In genomic region chr11:95587423-95587951, GRCm38 (mm10) we compare ENCODE assay signal across 8 mouse cellular contexts. TPM values are rescaled to one million over a fixed set of nuclear protein-coding genes. Genes with fewer than 3 reads are reported as not detected.
A peak's percentile ranks its signal among the peaks of the same experiment; 100 is the strongest.
DNase-seq lines count a peak whose midpoint lies in the region; ATAC-seq and TF ChIP-seq lines count a peak whose summit lies in the region.

Ngfr (minus strand) TSS chr11:95587735.

- no peak within 1 kb of the TSS for H3K27ac ChIP-seq in kidney, adult 2 months (ENCODE audit: insufficient read depth, low read depth, low read length)
- no peak within 1 kb of the TSS for H3K27ac ChIP-seq in forebrain, embryonic 15.5 days (replicated peaks)
- no peak within 1 kb of the TSS for H3K27ac ChIP-seq in intestine, embryonic 15.5 days
- no peak within 1 kb of the TSS for H3K27ac ChIP-seq in liver, embryonic 13.5 days
- H3K27ac ChIP-seq in neural tube, embryonic 13.5 days (replicated peaks), result peak within 1 kb of the TSS; percentile 85

- peak within 1 kb of the TSS; percentile 24 for H3K9ac ChIP-seq in forebrain, embryonic 15.5 days (replicated peaks)
- H3K9ac ChIP-seq in intestine, embryonic 15.5 days, result peak within 1 kb of the TSS; percentile 47
- no peak within 1 kb of the TSS for H3K9ac ChIP-seq in liver, embryonic 13.5 days
- H3K9ac ChIP-seq in neural tube, embryonic 13.5 days, result peak within 1 kb of the TSS; percentile 81

- H3K4me1 ChIP-seq in kidney, adult 2 months (ENCODE audit: control insufficient read depth, insufficient read depth, low read length), result peaks cover 11% of the 10 kb centered on the region; the same call in 1 of the 2 replicates
- H3K4me1 ChIP-seq in forebrain, embryonic 15.5 days, result peaks cover 31% of the 10 kb centered on the region
- H3K4me1 ChIP-seq in intestine, embryonic 15.5 days (replicated peaks), result peaks cover 34% of the 10 kb centered on the region
- 0 out of 2 replicates have a peak, but pooled peaks cover 20% of the 10 kb centered on the region for H3K4me1 ChIP-seq in liver, embryonic 13.5 days (replicated peaks)
- H3K4me1 ChIP-seq in neural tube, embryonic 13.5 days (replicated peaks), result peaks cover 64% of the 10 kb centered on the region

- peak; percentile 60 for DNase-seq in kidney, adult 2 months
- DNase-seq in kidney, adult 11 months, result no peak
- DNase-seq in brain, adult 2 months (ENCODE audit: low read depth, low spot score), result peak; percentile 81
- no peak for DNase-seq in liver, embryonic 13.5 days
- DNase-seq in c-Kit-positive CD71-positive TER-119-positive erythroid progenitor cells, embryonic 14.5 days (ENCODE audit: low spot score), result no peak

- WGBS in kidney, adult 2 months, result 1% methylated on average over 39 of the region's 39 CpGs
- under 1% methylated on average over 37 of the region's 39 CpGs for WGBS in forebrain, embryonic 15.5 days
- WGBS in intestine, embryonic 15.5 days, result under 1% methylated on average over 31 of the region's 39 CpGs
- 2% methylated on average over 32 of the region's 39 CpGs for WGBS in liver, embryonic 13.5 days (ENCODE audit: insufficient replicate concordance)
- WGBS in neural tube, embryonic 13.5 days, result under 1% methylated on average over 36 of the region's 39 CpGs

- H3K27me3 ChIP-seq in kidney, adult 2 months (replicated peaks; ENCODE audit: control insufficient read depth, insufficient read depth, low read length), result no peaks in the 10 kb centered on the region
- H3K27me3 ChIP-seq in forebrain, embryonic 15.5 days, result peaks cover 61% of the 10 kb centered on the region
- H3K27me3 ChIP-seq in intestine, embryonic 15.5 days (replicated peaks), result peaks cover 61% of the 10 kb centered on the region
- H3K27me3 ChIP-seq in liver, embryonic 13.5 days, result peaks cover 96% of the 10 kb centered on the region
- H3K27me3 ChIP-seq in neural tube, embryonic 13.5 days, result peaks cover 45% of the 10 kb centered on the region

- peak within 1 kb of the TSS; percentile 29; the same call in 1 of the 2 replicates for H3K4me3 ChIP-seq in kidney, adult 2 months (ENCODE audit: insufficient read depth, low read depth, low read length)
- peak within 1 kb of the TSS; percentile 38 for H3K4me3 ChIP-seq in forebrain, embryonic 15.5 days
- peak within 1 kb of the TSS; percentile 40 for H3K4me3 ChIP-seq in intestine, embryonic 15.5 days (replicated peaks)
- peak within 1 kb of the TSS; percentile 38 for H3K4me3 ChIP-seq in liver, embryonic 13.5 days (replicated peaks)
- peak within 1 kb of the TSS; percentile 53 for H3K4me3 ChIP-seq in neural tube, embryonic 13.5 days

- no peaks in the 10 kb centered on the region for H3K9me3 ChIP-seq in forebrain, embryonic 15.5 days
- H3K9me3 ChIP-seq in intestine, embryonic 15.5 days, result no peaks in the 10 kb centered on the region
- no peaks in the 10 kb centered on the region for H3K9me3 ChIP-seq in liver, embryonic 13.5 days (replicated peaks)
- no peaks in the 10 kb centered on the region for H3K9me3 ChIP-seq in neural tube, embryonic 13.5 days

- H3K36me3 ChIP-seq in kidney, adult 2 months (ENCODE audit: control insufficient read depth, insufficient read depth, low read length), result no peaks in the 10 kb centered on the region
- H3K36me3 ChIP-seq in forebrain, embryonic 15.5 days, result no peaks in the 10 kb centered on the region
- H3K36me3 ChIP-seq in intestine, embryonic 15.5 days, result no peaks in the 10 kb centered on the region
- H3K36me3 ChIP-seq in liver, embryonic 13.5 days, result no peaks in the 10 kb centered on the region
- H3K36me3 ChIP-seq in neural tube, embryonic 13.5 days, result no peaks in the 10 kb centered on the region

- peak; percentile 82 for ATAC-seq in forebrain, embryonic 15.5 days (replicated peaks)
- peak; percentile 74 for ATAC-seq in intestine, embryonic 15.5 days
- ATAC-seq in liver, embryonic 13.5 days (ENCODE audit: low read depth), result no peak
- ATAC-seq in neural tube, embryonic 13.5 days (ENCODE audit: low read depth), result peak; percentile 79

- no peak for TF ChIP-seq POLR2A in kidney, adult 2 months (IDR thresholded peaks at IDR 0.05; ENCODE audit: low read depth, low read length)

- H3K4me2 ChIP-seq in forebrain, embryonic 15.5 days (replicated peaks), result peak within 1 kb of the TSS; percentile 50
- peak within 1 kb of the TSS; percentile 88 for H3K4me2 ChIP-seq in intestine, embryonic 15.5 days (replicated peaks)
- peak within 1 kb of the TSS; percentile 38 for H3K4me2 ChIP-seq in liver, embryonic 13.5 days
- H3K4me2 ChIP-seq in neural tube, embryonic 13.5 days, result peak within 1 kb of the TSS; percentile 80

- TF ChIP-seq CTCF in kidney, adult 2 months (conservative IDR thresholded peaks at IDR 0.05; ENCODE audit: insufficient read depth, insufficient read length, low read depth, low read length), result no peak

RNA-seq across cellular contexts. Expression of gene Ngfr, which starts in this region (rescaled TPM):
- polyA plus RNA-seq in kidney, adult 2 months (2012; rRNA removed), result 5.7 and 6.6 TPM in 2 replicates
- polyA plus RNA-seq in forebrain, embryonic 15.5 days (2015; fragmentation: Nextera tagmentation; extraction: Ambion mirVana), result 6.1 and 7.9 TPM in 2 replicates
- polyA plus RNA-seq in intestine, embryonic 15.5 days (2015; fragmentation: Nextera tagmentation; extraction: Ambion mirVana), result 14.5 and 15.8 TPM in 2 replicates
- 1.8 and 2.7 TPM in 2 replicates for polyA plus RNA-seq in liver, embryonic 13.5 days (2015; fragmentation: Nextera tagmentation; extraction: Ambion mirVana)
- 97.1 and 121 TPM in 2 replicates for polyA plus RNA-seq in neural tube, embryonic 13.5 days (2015; fragmentation: Nextera tagmentation; extraction: Ambion mirVana)

Comparison
In these comparisons a context has a peak if more than half of its experiments do, and no peak if none do; other contexts are left out.
1. DNase-seq: peak in kidney, adult 2 months (single experiment) and brain, adult 2 months (single experiment); none in kidney, adult 11 months (single experiment), liver, embryonic 13.5 days (single experiment) and c-Kit-positive CD71-positive TER-119-positive erythroid progenitor cells, embryonic 14.5 days (single experiment).
2. H3K4me2 ChIP-seq: peak in every context shown above with its lines; median percentile 88 in intestine, embryonic 15.5 days; 80 in neural tube, embryonic 13.5 days; 50 in forebrain, embryonic 15.5 days; 38 in liver, embryonic 13.5 days.
3. Peak in every context shown above with its lines, with median percentiles within 50 percentile points of each other: H3K4me3 ChIP-seq.